8 mouse cellular contexts compared by ENCODE assay signal in genomic region chr9:70543985-70544384, GRCm38 (mm10). TPM values are rescaled to one million over a fixed set of nuclear protein-coding genes. Genes with fewer than 3 reads are reported as not detected.
DNase-seq lines count a peak whose midpoint lies in the region; ATAC-seq and TF ChIP-seq lines count a peak whose summit lies in the region.

No protein-coding gene starts in this region.

- intact Hi-C loops in heart, postnatal 14 days (cut with DNase I) = no loop called here

- no peak for ATAC-seq in heart, postnatal 0 days (ENCODE audit: insufficient read depth, low read depth)
- ATAC-seq in hindbrain, postnatal 0 days = no peak
- ATAC-seq in midbrain, embryonic 12.5 days (ENCODE audit: low FRiP score, low read depth) = no peak

- no peaks in the 10 kb centered on the region for H3K9me3 ChIP-seq in heart, postnatal 0 days (replicated peaks; ENCODE audit: control insufficient read depth, low read length)
- H3K9me3 ChIP-seq in hindbrain, postnatal 0 days (ENCODE audit: low read length) = no peaks in the 10 kb centered on the region
- no peaks in the 10 kb centered on the region for H3K9me3 ChIP-seq in midbrain, embryonic 12.5 days

- no peak for DNase-seq in heart, postnatal 0 days (ENCODE audit: low spot score)
- no peak for DNase-seq in heart, postnatal 14 days
- DNase-seq in hindbrain, postnatal 0 days (ENCODE audit: low spot score) = no peak
- DNase-seq in gastrocnemius, postnatal 10 days = no peak
- no peak for DNase-seq in urinary bladder, adult 18-20 months (ENCODE audit: low spot score in 2 of 2)
- DNase-seq in gastrocnemius, adult 18-20 months (ENCODE audit: low spot score) = no peak

- H3K9ac ChIP-seq in heart, postnatal 0 days (replicated peaks; ENCODE audit: low read depth, low read length) = peak overlapping the region; percentile 92
- H3K9ac ChIP-seq in hindbrain, postnatal 0 days (replicated peaks; ENCODE audit: low read length) = peak overlapping the region; percentile 99; the same call in 1 of the 2 replicates
- no peak overlapping the region; the same call in 1 of the 2 replicates for H3K9ac ChIP-seq in midbrain, embryonic 12.5 days (replicated peaks)

- H3K4me1 ChIP-seq in heart, postnatal 0 days (ENCODE audit: control insufficient read depth, insufficient read depth) = peaks cover 11% of the 10 kb centered on the region; the same call in 1 of the 2 replicates
- no peaks in the 10 kb centered on the region; the same call in 1 of the 2 replicates for H3K4me1 ChIP-seq in bone marrow macrophage, adult 2 months (ENCODE audit: control insufficient read depth, insufficient read depth, low read length)
- peaks cover 8% of the 10 kb centered on the region; the same call in 1 of the 2 replicates for H3K4me1 ChIP-seq in hindbrain, postnatal 0 days (ENCODE audit: insufficient read depth, low read length)
- H3K4me1 ChIP-seq in midbrain, embryonic 12.5 days = peaks cover 17% of the 10 kb centered on the region

- H3K27me3 ChIP-seq in heart, postnatal 0 days (ENCODE audit: control insufficient read depth, insufficient read depth, low read length) = no peaks in the 10 kb centered on the region
- no peaks in the 10 kb centered on the region for H3K27me3 ChIP-seq in hindbrain, postnatal 0 days (ENCODE audit: insufficient read depth, low read length)
- no peaks in the 10 kb centered on the region for H3K27me3 ChIP-seq in midbrain, embryonic 12.5 days

- peak overlapping the region; percentile 15; the same call in 1 of the 2 replicates for H3K27ac ChIP-seq in heart, postnatal 0 days (ENCODE audit: low read depth)
- H3K27ac ChIP-seq in bone marrow macrophage, adult 2 months (ENCODE audit: insufficient read depth, low read depth, low read length) = no peak overlapping the region
- no peak overlapping the region for H3K27ac ChIP-seq in hindbrain, postnatal 0 days
- H3K27ac ChIP-seq in midbrain, embryonic 12.5 days (replicated peaks) = no peak overlapping the region

- peaks cover 9% of the 10 kb centered on the region; the same call in 1 of the 2 replicates for H3K36me3 ChIP-seq in heart, postnatal 0 days (replicated peaks; ENCODE audit: control insufficient read depth, insufficient read depth, low read length)
- H3K36me3 ChIP-seq in hindbrain, postnatal 0 days (ENCODE audit: insufficient read depth, low read length) = no peaks in the 10 kb centered on the region
- no peaks in the 10 kb centered on the region for H3K36me3 ChIP-seq in midbrain, embryonic 12.5 days

- peak overlapping the region; percentile 92 for H3K4me3 ChIP-seq in heart, postnatal 0 days (ENCODE audit: low read depth, low read length)
- peak overlapping the region; percentile 31; the same call in 1 of the 2 replicates for H3K4me3 ChIP-seq in bone marrow macrophage, adult 2 months (ENCODE audit: insufficient read depth, low read length)
- H3K4me3 ChIP-seq in hindbrain, postnatal 0 days (ENCODE audit: low read length) = peak overlapping the region; percentile 97
- peak overlapping the region; percentile 78 for H3K4me3 ChIP-seq in midbrain, embryonic 12.5 days

- peak overlapping the region; percentile 96 for H3K4me2 ChIP-seq in heart, postnatal 0 days (ENCODE audit: low read depth, low read length)
- H3K4me2 ChIP-seq in hindbrain, postnatal 0 days (ENCODE audit: low read depth, low read length) = peak overlapping the region; percentile 96
- peak overlapping the region; percentile 76 for H3K4me2 ChIP-seq in midbrain, embryonic 12.5 days (replicated peaks)

- no peak for TF ChIP-seq EP300 in heart, postnatal 0 days (IDR thresholded peaks at IDR 0.05; ENCODE audit: low read depth)

- 53% methylated on average over 5 of the region's 5 CpGs for WGBS in heart, postnatal 0 days
- WGBS in hindbrain, postnatal 0 days = 60% methylated on average over 5 of the region's 5 CpGs
- 70% methylated on average over 5 of the region's 5 CpGs for WGBS in midbrain, embryonic 12.5 days

- no peak for TF ChIP-seq POLR2A in bone marrow macrophage, adult 2 months (IDR thresholded peaks at IDR 0.05; ENCODE audit: borderline replicate concordance, low read depth, low read length)

- TF ChIP-seq CTCF in heart, postnatal 0 days (IDR thresholded peaks at IDR 0.05; ENCODE audit: low read depth) = no peak
- TF ChIP-seq CTCF in bone marrow macrophage, adult 2 months (IDR thresholded peaks at IDR 0.05; ENCODE audit: low read depth, low read length) = no peak
- no peak for TF ChIP-seq CTCF in hindbrain, postnatal 0 days (IDR thresholded peaks at IDR 0.05; ENCODE audit: low read depth)

RNA-seq across cellular contexts. Expression of gene Sltm, which starts 1.4 kb away (rescaled TPM):
- total RNA-seq in heart, postnatal 0 days (2014; rRNA removed; ENCODE audit: low replicate concordance) = 19.0 and 23.0 TPM in 2 replicates
- 23.9 and 24.2 TPM in 2 replicates for polyA plus RNA-seq in heart, postnatal 0 days (2015; fragmentation: Nextera tagmentation; extraction: Ambion mirVana)
- 10 to 100 TPM; 27.1 to 30.8 TPM for total RNA-seq in heart, postnatal 14 days (2021)
- polyA plus RNA-seq in bone marrow macrophage, adult 2 months (2012; ENCODE audit: insufficient read depth, insufficient read length, missing spikeins) = 50.8 and 56.3 TPM in 2 replicates
- 19.4 and 23.2 TPM in 2 replicates for total RNA-seq in hindbrain, postnatal 0 days (2014; rRNA removed)
- 39.4 and 44.3 TPM in 2 replicates for polyA plus RNA-seq in hindbrain, postnatal 0 days (2015; fragmentation: Nextera tagmentation; extraction: Ambion mirVana)
- 79.3 and 83.4 TPM in 2 replicates for polyA plus RNA-seq in midbrain, embryonic 12.5 days (2016; fragmentation: Nextera tagmentation; extraction: Ambion mirVana)
- 10 to 100 TPM; 21.4 to 26.5 TPM for total RNA-seq in gastrocnemius, postnatal 10 days (2021)
- total RNA-seq in gastrocnemius, adult 18-20 months (2021) = 10 to 100 TPM; 16.8 to 19.0 TPM

RNA-seq across cellular contexts. Expression of gene Rnf111, which starts 40.5 kb away (rescaled TPM):
- total RNA-seq in heart, postnatal 0 days (2014; rRNA removed; ENCODE audit: low replicate concordance) = 26.8 and 39.7 TPM in 2 replicates
- 11.0 and 12.0 TPM in 2 replicates for polyA plus RNA-seq in heart, postnatal 0 days (2015; fragmentation: Nextera tagmentation; extraction: Ambion mirVana)
- total RNA-seq in heart, postnatal 14 days (2021) = 10 to 100 TPM; 27.5 to 27.8 TPM
- 55.3 and 61.9 TPM in 2 replicates for polyA plus RNA-seq in bone marrow macrophage, adult 2 months (2012; ENCODE audit: insufficient read depth, insufficient read length, missing spikeins)
- total RNA-seq in hindbrain, postnatal 0 days (2014; rRNA removed) = 26.2 and 35.9 TPM in 2 replicates
- polyA plus RNA-seq in hindbrain, postnatal 0 days (2015; fragmentation: Nextera tagmentation; extraction: Ambion mirVana) = 14.9 and 15.9 TPM in 2 replicates
- 47.5 and 52.0 TPM in 2 replicates for polyA plus RNA-seq in midbrain, embryonic 12.5 days (2016; fragmentation: Nextera tagmentation; extraction: Ambion mirVana)
- total RNA-seq in gastrocnemius, postnatal 10 days (2021) = 10 to 100 TPM; 15.8 to 20.1 TPM
- 10 to 100 TPM; 12.0 to 13.4 TPM for total RNA-seq in gastrocnemius, adult 18-20 months (2021)

Comparison
In these comparisons a context has a peak if more than half of its experiments do, and no peak if none do; other contexts are left out.
1. H3K4me3 ChIP-seq: peak in every context shown above with its lines; median percentile 97 in hindbrain, postnatal 0 days; 92 in heart, postnatal 0 days; 78 in midbrain, embryonic 12.5 days; 31 in bone marrow macrophage, adult 2 months.